Mouse (Mus musculus) gastrocnemius, postnatal 36 days (tissue): Measurements from ENCODE around the gene Tubgcp6. TPM values are rescaled to one million over a fixed set of nuclear protein-coding genes. Genes with fewer than 3 reads are reported as not detected.

Source experiments
- DNase-seq, 2 experiments: peaks; one replicate each; pipeline ENCODE4 v3.0.0; 2022
- intact Hi-C: fragments of 180-260 bp; cut with DNase I; formaldehyde crosslinking; loops from one replicate; pipeline ENCODE4 v1.15.1; 2025
- total RNA-seq, 2 experiments: library from RNA; stranded (reverse); gene quantifications; 2 replicates each; pipeline ENCODE4 v1.2.3; 2021

The Tubgcp6 gene
- total RNA-seq, 2 experiments from 2014 or later: 7.0 to 8.0 TPM

DNA sequence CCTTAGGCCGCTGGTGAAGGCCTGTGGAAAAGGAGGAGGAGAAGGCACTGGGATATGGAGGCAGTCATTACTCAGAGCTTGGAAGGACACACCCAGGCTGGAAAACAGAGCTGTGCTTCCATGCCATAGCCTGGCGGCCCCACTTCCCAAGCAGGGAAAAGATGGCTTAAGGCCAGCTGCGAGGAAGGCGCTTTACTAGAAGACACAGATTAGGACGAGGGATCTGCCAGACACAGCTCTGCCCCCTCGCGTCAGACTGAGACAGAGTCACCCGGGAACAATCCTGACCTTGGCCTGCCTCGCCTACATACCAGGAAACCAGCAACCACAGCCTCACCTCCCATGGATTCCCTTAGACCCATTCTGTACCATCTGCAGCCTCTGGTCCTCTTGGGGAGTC is 12.8 kb downstream of the Tubgcp6 start:
- no peak for DNase-seq
- intact Hi-C loops: no loop called here

- intact Hi-C loops: no loop called here
- DNase-seq: no peak
These were observed 15.9 kb downstream of the Tubgcp6 start for GRCm38 (mm10) chr15:89106976-89107375.

DNA sequence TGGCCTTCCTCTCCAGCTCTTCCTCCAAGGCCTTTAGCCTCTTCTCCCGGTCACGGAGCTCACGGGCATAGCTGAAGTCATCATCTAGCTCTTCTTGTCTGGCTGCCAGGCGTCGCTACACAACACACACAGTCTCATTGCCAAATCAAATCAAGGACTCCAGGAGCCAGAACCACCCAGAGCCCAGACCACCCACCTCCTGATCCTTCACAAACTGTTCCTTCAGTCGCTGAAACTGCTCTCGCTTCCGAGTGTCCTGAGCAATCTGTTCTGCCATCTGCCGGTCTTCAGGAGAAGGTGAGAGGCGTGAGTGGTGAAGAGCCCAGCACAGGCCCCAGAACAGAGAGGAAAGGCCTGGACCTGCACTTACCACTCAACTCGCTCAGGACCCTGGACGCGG is 16.8 kb downstream of the Tubgcp6 start:
- intact Hi-C loops: no loop called here
- DNase-seq: no peak

DNA sequence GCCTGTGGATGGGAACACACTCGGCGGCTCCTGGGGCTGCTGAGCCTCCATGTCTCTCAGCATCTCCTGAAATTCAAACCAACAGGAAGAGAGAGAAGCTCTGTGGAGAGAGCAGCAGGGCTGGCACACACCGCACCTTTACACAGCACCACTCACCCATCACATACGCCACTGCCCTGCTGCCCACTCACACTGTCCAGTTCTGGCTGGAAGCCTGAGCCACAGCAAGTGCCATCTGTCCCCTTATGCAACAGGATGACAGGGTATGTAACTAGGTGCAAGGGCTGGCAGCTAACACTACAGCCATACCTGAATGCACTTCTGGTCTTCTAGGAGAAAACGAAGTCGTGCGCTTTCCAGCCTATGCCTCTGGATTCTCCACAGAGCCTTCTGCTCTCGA is 18.5 kb downstream of the Tubgcp6 start:
- intact Hi-C loops: no loop called here
- no peak for DNase-seq

GRCm38 (mm10) chr15:89103921-89104320 is 19.0 kb downstream of the Tubgcp6 start:
- DNase-seq: no peak
- intact Hi-C loops: no loop called here

DNA sequence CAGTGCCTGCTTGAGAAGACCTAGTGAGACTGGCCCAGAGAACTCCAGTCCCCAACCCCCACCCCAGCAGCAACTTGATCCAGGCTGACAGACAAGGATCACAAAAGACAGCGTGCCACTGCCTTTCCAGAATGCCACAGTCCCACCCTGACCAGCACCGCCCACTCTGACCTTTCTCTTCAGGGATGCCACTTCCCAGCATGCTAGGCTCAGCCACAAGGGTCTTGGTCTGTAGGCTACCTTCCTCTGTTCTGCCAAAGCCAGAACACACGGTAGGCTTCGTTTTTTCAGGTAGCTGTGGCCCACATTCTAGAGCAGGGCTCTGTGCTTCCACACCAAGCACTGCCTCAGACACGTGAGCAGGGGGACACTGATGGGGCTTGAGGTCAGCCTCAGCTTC is 20.3 kb downstream of the Tubgcp6 start:
- no peak for DNase-seq
- intact Hi-C loops: no loop called here

- no peak for DNase-seq
- intact Hi-C loops: no loop called here
These were observed 22.1 kb downstream of the Tubgcp6 start for GRCm38 (mm10) chr15:89100823-89101222.

DNA sequence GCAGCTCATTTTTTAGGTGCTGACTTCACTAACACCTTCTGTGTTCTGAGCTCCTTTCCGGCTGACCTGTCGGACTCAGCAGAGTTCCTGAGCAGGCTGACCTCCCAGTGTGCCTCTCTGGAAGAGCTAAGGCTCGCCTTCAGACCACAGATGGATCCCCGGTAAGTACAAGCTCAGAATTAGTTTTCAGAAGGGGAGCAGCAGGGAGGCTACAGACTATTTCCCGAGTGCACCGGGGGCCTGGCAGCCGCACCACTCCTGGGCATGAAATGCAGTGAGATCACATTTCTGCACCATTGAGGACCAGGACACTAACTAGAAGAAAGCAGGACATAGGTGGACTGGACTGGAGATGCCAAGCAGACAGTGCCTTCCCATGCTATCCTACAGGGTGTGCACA is 24.3 kb downstream of the Tubgcp6 start:
- no peak for DNase-seq
- intact Hi-C loops: no loop called here

DNA sequence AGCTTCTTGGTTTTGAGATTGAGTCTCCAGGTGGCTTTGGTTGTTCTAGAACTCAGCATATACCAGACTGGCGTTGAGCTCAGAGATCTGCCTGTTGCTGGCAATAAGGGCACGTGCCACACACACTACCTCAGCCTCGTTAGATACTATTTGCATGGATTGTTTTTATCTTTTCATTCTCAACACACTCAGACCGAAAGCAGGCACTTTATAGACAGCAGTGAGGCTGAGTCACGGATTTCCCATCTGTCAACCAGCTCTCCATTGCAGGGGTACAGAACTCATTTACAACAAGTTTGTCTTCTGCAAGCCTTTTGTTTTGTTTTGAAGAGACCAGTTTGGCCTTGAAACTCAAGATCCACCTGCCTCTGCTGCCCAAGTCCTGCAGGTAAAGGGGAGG is 25.5 kb downstream of the Tubgcp6 start:
- intact Hi-C loops: no loop called here
- DNase-seq: no peak

DNA sequence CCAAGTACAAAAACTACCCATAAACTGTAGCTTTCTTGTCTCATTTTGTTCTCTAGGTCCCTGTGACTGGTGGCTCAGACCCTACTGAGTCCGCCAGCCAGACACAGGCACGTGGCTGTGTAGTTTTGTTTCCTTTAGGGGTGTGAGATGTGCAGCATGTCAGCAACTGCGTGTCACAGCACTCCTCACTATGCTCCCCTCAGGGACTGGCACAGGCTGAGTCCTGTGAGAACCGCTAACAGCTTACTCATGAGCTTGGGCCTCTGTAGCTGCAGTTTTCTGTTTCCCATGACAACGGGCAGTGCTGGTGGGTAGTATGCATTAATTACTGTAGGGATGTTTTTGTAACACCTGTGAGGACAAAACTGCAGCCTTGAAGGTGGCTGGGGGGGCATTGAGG is 30.7 kb downstream of the Tubgcp6 start:
- intact Hi-C loops: no loop called here
- no peak for DNase-seq

DNA sequence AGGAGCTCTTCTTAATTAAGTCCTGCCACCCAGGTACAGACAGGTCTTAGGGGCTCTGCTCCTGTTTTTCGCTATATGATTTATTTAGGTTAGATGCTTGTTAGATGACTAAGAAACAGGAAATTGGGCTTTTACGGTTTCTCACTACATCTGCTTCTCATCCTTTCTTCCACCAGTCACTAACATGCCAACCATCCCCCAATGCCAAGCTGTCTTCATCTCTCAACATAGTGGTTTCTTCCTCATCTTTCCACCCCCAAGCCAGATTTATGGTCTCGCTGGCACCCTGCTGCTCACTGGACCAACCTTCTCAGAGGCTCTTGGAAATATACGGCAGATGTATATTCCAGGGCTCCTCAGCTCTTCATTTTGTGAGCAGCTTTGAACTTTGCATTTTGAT is 32.2 kb downstream of the Tubgcp6 start:
- intact Hi-C loops: no loop called here
- no peak for DNase-seq

- intact Hi-C loops: loop anchor here (5.0 kb wide), 1 partner anchor 123 kb away; the partner anchor contains the start of gene Ppp6r2
- DNase-seq: no peak
These were observed 33.5 kb downstream of the Tubgcp6 start for GRCm38 (mm10) chr15:89089248-89090051.

GRCm38 (mm10) chr15:89088607-89089247 is 34.2 kb downstream of the Tubgcp6 start, which contains the start of gene Selenoo:
TSS of gene Selenoo (plus strand) at chr15:89089084.
- intact Hi-C loops: loop anchor here (5.0 kb wide), 1 partner anchor 124 kb away; the partner anchor contains the start of gene Ppp6r2
- peak; percentile 87 to 91 for DNase-seq

- intact Hi-C loops: loop anchor here (5.0 kb wide), 1 partner anchor 127 kb away; the partner anchor contains the start of gene Ppp6r2
These were observed 38.1 kb downstream of the Tubgcp6 start for GRCm38 (mm10) chr15:89084826-89085225.

GRCm38 (mm10) chr15:89083906-89084305 is 39.0 kb downstream of the Tubgcp6 start:
- intact Hi-C loops: no loop called here
- DNase-seq: no peak

More at GRCm38 (mm10) chr15:89084826-89085225, 38.1 kb downstream of the Tubgcp6 start:
- no peak for DNase-seq

- intact Hi-C loops: loop anchor here (5.0 kb wide), 2 partner anchors 44 to 251 kb away; partner anchors contain the start of gene Tubgcp6
- no peak for DNase-seq
These were observed 44.6 kb downstream of the Tubgcp6 start for GRCm38 (mm10) chr15:89078208-89078836.

GRCm38 (mm10) chr15:89076156-89076731 is 46.7 kb downstream of the Tubgcp6 start:
- DNase-seq: peak; percentile 40 to 62
- intact Hi-C loops: loop anchor here (5.0 kb wide), 2 partner anchors 46 to 249 kb away; partner anchors contain the start of gene Tubgcp6

DNA sequence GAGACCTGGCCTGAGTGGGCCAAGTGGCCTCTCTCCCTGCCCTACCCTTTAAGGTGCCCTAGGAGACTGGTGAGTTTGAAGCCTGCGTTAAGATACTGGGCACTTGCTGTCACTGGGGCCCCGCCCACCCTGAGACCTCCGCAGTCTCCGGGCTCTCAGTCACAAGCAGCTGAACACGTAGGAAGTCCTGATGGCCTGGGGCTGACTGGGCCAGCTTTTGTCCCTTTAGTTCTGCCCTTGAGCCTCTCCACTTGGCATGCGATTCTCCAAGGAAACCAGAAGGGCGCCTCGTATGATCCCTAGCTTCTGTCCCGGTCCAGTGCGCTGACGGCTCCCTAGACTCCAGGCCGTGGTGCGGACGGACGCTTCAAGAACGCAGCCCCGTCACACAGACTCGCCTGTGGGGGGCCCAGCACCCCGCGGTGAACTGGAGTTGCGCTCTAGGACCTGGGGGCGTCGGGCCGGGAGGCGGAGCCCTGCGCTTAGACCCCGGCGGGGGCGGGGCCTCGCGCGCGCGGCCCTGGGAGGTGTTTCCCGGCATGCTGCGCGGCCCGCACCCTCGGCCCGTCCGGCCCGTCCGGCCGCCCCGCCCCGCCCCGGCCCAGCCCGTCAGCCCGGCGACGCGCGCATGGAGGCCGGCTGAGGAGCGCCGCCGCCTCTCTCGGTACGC is 47.3 kb downstream of the Tubgcp6 start:
- peak; percentile 83 to 87 for DNase-seq
- intact Hi-C loops: loop anchor here (5.0 kb wide), 2 partner anchors 47 to 248 kb away; partner anchors contain the start of gene Tubgcp6

DNA sequence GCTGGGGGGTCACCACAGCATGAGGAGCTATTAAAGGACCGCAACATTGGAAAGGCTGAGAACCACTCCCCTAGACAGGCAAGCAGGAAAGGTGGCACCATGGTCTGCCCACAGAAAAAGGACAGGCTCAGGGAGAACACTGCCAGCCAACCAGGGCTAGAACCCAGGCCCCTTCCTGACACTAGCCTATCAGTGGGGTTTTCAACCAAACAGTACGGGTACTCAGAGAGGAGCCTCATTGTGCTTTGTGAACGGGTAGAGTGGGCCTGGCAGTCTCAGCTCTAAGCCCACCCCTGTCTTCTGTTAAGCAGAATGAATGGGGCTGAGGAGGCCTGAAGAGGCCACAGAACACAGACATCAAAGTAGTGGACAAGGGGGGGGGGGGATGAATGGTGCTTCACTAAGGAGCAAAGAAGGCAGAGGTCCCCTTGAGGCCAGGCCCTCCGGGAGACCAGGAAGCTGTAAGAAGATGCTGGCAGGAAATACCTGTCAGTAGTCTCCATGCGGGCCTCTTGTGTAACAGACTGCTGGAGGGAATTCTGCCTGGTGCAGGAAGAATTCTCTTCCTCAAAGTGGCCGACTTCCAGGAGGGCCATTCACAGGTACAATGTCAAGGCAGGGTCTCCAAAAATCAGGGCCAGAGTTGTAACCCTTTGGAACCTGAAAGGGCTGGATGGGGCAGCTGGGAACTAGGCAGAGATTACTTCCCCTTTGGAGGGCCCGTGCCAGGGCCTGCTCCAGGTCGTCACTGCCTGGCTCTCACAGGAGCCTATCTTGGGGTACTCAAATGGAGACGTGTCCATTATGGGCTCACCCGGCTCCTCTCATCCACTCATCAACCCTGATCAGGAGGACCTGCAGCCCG is 48.1 kb downstream of the Tubgcp6 start, which contains the start of gene Trabd:
Gene Trabd, plus strand, starts transcription at position 512 of the 865 bp plus-strand sequence.
- DNase-seq: no peak
- intact Hi-C loops: loop anchor here (5.0 kb wide), 2 partner anchors 47 to 248 kb away; partner anchors contain the start of gene Tubgcp6
